Mouse (Mus musculus): ENCODE data around the gene Apold1. TPM values are rescaled to one million over a fixed set of nuclear protein-coding genes. Genes with fewer than 3 reads are reported as not detected.
A peak's percentile ranks its signal among the peaks of the same experiment; 100 is the strongest.

Gene Apold1
- total and polyA plus RNA-seq, 3 experiments = 2.0 to 4.7 (median 3.9) TPM

DNA sequence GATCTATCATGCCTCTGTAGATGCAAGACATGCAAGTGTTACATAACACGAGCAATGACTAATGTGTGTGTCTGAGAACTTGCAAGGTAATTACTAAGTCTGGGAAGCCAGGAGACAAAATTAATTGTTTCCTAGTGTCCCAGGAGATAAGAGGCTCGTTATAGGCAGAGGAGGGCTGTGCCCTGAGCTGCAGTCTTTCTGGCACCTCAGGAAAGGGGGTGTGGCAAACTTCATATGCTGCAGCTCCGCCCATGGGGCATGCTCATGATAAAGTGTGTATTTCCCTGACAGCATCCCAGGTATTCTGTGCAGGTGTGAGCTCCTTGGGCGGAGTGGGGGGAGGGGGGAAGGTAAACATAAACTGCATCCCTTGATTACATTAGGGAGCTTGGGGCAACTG lies 9.4 kb upstream of the Apold1 start:
- DNase-seq = no peak

DNA sequence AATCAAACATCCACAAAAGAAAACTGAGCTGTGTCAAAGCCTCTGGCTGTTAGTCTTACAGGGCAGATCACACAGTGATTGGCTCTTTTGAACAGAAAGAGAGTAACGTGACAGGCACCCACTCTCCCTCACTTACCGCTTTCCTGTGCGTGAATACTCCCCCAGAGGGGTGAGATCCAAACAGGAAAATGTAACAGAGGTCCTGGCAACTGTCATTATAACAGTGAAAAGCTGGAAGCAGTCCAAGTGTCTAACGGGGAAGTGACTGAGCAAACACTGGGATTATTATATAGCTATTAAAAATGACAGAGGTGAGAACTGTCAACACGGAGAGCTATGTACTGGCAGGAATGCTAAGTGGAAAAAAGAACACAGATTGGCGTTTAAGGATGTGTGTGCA lies 4.9 kb upstream of the Apold1 start:
- DNase-seq = no peak

DNA sequence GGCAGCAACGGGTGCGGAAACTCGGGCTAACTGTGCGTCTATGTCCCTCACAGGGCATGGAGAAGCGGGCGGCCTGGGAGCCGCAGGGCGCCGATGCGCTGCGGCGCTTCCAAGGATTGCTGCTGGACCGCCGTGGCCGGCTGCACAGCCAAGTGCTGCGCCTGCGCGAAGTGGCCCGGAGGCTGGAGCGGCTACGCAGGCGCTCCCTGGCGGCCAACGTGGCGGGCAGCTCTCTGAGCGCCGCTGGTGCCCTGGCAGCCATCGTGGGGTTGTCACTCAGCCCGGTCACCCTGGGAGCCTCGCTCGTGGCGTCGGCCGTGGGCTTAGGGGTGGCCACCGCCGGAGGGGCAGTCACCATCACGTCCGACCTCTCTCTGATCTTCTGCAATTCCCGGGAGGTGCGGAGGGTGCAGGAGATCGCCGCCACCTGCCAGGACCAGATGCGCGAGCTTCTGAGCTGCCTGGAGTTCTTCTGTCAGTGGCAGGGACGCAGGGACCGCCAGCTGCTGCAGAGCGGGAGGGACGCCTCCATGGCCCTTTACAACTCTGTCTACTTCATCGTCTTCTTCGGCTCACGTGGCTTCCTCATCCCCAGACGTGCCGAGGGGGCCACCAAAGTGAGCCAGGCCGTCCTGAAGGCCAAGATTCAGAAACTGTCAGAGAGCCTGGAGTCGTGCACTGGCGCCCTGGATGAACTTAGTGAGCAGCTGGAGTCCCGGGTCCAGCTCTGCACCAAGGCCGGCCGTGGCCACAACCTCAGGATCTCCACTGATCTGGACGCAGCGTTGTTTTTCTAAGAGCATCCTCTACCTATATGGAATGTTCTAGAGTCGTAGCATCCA lies 2.2 kb downstream of the Apold1 start:
- peak; percentile 94 for DNase-seq

DNA sequence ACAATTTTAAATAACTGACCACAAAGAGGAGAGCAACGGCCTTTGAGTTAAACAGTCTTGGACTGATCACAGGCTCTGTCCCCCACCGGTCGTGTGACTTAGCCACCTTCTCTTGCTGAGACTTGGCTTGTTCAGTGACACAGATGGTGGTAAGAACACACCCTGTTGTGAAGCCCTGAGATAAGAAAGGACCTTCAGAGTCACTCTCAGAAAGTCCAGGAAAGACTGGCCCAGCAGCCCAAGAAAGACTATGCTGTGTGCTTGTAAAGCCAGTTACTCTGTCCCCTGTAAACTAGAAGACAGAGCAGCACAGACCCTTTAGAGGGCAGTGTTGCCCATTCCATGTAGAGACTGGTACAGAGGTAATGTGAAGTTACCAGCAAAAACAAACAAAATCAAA lies 3.2 kb downstream of the Apold1 start:
- DNase-seq = peak; percentile 15

DNA sequence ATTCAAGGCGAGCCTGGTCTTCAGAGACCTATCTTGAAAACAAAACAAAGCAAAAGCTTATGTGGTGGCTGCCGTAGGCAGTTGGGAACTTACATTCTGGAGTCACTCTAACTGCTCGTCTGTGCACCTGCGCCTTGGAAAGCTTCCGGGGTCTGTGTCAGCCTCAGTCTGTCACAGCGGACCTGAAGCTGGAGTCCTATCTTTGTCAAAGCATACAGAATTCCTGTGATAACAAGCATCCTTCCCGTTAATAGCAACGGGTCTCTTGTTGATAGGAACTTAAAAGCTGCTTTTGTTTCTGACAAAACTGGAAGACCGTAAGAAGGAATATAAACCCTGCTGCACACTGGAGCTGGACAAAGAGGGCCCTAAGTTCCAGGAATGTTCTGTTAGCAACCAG lies 6.9 kb downstream of the Apold1 start:
- DNase-seq = no peak

DNA sequence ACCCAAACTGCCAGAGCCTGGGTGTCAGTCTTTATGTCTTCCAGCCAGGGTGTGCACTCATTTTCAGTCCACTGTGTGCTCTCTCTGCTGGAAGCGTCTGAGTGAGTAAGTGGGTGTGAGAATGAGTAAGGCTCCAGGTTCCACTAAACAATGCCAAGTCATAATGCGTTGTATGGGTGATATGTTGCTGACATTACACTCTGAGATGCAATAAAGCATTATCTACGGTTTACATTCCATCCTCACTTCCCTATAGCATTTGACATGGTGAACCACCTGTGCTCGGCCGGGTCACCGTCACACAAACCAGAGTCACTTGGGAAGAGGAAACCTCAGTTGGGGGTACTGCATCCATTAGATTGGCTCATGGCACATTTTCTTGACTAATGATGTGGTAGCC lies 9.2 kb downstream of the Apold1 start:
- DNase-seq = no peak

DNA sequence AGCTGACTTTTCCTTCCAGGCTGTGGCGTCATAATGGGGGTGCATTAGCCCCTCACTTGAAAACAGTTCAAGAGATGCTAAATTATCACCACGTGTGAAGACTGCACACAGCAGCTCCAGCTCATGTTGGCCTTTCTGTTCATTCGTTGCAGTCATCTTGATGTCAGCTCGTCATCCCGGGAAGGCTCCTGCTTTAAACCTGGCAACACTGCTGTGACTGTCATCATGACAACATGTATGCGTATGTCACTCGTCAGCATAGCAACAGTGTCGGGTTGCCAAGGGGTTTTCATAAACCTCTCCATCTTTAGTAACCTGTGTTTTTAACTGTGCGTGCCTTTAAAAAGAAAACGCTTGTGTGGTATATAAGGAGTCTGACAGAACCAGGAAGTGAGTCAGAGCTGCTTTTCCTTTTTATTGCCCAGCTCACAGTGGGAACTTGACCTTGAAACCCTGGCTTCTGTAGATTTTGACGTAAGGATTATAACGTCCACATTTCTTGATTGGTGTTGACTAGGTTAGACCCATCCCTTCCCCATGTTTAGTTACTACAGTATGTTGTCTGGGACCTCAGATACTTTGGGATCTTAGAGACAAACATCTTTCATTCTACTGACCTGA lies 12.6 kb downstream of the Apold1 start:
- DNase-seq = no peak

DNA sequence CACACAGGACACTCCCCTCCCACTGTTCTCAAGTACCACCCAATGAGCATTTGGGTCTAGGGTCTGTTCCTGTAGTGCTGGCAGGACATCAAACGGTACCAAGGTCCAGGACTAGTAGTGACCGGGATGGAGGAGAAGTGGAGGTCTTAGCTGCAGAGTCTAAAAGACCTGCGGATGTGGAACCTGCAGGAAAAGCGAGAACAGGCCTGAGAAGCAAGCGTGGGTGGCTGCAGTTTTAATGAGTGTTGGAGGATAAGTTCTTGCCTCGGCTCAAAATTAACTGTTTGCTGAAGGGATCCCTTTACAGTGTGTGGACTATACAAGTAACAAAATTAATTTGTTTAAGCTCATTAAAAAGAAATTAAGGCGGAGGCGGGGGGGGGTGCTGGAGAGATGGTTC lies 13.5 kb downstream of the Apold1 start:
- DNase-seq = no peak

DNA sequence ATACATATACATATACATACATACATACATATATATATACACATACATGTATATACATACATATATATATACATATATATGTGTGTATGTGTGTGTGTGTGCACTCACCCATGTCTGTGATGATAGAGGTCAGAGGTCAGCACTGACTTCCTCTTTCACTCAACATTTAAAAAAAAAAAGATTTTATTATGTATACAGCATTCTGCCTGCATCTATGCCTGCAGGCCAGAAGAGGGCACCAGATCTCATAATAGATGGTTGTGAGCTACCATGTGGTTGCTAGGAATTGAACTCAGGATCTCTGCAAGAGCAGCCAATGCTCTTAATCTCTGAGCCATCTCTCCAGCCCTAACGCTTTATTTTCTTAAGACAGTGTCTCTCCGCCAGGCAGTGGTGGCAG lies 15.4 kb downstream of the Apold1 start:
- no peak for DNase-seq

DNA sequence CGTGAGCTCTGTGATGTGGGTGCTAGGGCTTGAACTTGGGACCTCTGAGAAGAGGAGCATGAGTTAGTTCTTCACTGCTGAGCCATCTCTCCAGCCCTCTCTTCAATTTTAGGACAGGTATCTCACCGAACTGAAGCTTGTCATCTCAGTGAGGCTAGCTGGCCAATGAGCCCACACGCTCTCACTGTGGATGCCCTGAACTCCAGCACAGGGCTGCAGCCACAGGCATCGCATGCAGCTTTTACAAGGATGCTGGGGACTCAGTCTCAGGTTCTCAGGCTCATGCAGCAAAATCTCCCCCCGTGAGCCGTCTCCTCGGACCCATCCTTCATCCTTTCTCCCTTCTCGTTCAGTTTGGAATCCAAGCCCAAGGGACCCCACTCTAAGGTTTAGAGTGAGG lies 16.6 kb downstream of the Apold1 start:
- DNase-seq = no peak

DNA sequence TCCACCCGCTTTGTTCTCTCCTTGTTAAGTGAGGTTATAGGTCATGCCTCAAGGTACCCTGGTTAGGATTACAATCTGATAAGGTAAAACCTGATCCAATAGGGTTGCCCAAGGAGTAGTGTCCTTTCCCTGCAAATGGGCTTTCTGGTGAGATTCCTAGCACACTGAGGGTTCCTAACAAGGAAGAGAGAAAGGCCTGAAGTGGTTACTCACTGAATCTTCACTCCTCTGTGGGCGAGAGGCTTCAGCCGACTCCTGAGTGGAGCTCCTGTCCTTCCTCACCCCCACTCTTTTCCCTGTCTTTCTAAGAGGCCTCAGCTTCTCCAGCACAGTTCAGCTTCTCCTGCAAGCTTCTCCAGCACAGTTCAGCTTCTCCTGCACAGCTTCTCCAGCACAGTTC lies 17.3 kb downstream of the Apold1 start:
- DNase-seq = no peak

DNA sequence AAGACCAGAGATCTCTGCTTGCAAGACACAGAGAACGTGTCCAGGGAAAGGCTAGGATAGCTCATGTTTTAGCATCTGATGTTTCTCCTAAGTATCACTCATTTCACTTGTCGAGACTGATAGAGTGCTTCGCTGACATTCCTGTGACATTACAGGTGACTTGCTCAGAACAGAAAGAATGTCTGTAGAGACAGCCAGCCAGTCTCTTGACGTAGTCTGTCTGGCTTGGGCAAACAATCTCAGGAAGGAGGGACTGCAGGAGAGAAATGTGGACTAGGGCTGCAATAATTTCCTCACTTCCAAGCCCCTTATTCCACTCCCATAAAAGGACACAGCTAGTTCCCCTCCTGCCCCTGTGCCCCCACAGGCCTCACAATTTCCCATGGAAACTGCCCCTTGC lies 18.8 kb downstream of the Apold1 start:
- no peak for DNase-seq

DNA sequence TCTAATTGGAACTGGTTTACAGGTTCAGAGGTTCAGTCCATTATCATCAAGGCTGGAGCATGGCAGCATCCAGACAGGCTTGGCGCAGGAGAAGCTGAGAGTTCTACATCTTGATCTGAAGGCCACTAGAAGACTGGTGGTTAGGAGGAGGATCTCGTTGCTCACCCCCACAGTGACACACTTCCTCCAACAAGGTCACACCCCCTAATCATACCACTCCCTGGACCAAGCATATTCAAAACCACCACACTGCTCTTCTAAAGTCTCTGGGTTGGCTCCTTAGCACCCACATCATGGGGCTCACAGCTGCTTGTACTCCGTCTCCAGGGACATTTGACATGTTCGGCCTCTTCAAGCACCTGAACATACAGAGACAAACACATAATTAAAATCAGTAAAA lies 20.5 kb downstream of the Apold1 start:
- DNase-seq = no peak

DNA sequence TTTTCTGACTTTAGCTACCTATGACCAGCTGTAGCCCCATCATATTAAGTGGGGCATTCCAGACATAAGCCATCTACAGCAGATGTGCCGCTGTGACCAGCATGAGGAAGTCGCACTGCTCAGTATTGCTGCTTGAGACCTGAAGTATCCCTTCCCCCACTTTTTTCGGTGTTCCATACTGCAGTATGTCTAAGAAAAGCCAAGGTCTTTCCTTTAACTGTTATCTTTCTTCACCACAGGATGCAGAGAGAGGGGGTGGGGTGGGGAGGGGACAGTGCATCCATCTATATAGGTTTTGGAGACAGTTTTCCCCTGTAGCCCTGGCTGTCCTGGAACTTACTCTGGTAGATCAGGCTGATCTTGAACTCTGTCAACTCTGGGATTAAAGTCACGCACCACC lies 24.9 kb downstream of the Apold1 start:
- no peak for DNase-seq

DNA sequence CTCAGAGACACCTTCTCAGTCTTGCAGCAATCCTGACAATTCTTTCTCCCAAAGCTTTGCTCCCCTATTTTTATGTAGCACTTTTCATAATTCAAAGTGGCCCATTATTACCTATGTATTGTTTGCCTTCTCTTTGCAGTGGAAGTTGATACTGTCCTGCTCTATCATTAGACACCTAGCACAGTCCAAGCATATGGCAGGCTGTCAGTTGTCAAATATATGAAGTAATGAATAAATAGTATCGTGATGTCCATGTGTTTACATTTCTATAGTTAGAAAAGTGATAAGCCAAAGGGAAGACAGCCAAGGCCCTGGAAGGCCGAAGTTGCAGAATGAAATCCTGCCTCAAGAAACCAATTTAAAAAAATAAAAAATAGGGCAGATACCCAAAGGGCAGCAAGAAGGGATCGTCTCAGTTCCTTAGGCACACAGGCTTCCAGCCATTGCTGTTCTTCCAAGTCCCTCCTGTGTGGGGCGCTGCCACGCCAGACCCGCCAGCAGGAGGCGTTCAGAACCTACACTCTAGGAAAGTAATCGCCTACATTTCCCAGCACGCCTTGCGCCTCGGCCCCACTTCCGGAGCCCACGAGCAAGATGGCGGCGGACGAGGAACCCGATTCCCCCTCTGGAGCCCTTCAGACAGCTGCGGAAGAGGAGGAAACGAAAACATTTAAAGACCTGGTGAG lies 29.7 kb downstream of the Apold1 start, which contains the start of gene Ddx47:
Gene Ddx47, plus strand, starts transcription at position 565 of the 686 bp plus-strand sequence.
- peak; percentile 95 for DNase-seq

DNA sequence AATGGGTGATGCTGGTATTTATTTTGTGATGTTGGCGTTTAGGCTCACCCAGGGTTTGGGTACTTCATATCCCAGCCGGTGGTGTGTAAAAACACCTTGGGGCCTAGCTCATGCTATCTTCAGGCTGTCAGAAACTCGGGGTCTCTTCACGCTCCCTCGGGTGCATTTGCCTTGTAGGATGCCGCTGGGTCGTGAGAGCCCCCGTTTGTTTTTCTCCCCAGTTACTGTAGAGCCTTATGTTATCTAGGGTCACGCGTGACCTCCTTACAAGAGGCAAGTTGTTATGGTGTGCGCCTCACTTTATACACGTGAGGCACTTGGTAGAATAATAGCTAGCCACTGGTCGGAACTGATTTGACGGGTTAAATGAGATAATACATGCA lies 30.2 kb downstream of the Apold1 start:
- no peak for DNase-seq

DNA sequence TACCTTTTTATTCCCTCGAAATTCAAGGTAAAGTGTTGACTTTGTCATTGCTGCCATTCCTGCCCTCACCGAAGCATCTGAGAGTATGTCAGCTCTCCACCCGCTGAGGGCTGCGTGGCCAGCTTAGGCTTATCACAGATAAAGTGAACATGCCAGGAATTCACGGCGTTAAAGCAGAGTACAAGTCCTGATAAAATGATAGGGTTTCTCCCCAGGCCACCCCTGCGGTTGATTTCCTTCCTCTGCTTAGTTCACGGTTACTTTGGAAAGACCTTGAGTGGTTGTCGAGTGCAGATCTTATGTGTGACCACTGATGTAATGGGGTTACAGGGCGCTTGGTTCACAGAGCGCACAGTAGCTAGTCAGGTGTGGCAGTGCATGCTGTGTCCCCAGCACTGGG lies 35.7 kb downstream of the Apold1 start:
- DNase-seq = no peak

DNA sequence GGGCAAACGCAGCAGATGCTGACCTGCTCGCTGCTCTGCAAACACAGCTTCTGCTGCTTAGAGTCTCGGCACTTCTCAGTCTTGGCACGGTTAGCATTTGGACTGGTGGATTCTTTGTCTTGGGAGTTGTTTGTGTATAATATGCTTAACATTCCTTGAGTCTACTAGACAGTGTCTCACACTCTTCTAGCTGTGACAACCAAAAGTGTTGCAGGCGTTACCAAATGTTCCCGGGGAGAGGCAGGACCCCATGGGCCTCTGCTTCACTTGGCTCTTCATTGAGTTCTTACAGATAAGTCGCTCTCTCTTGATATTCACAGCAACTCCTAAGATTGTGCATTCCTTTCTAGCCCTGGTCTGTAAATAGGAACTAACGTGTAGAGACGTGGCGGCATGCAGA lies 38.0 kb downstream of the Apold1 start:
- DNase-seq = no peak

DNA sequence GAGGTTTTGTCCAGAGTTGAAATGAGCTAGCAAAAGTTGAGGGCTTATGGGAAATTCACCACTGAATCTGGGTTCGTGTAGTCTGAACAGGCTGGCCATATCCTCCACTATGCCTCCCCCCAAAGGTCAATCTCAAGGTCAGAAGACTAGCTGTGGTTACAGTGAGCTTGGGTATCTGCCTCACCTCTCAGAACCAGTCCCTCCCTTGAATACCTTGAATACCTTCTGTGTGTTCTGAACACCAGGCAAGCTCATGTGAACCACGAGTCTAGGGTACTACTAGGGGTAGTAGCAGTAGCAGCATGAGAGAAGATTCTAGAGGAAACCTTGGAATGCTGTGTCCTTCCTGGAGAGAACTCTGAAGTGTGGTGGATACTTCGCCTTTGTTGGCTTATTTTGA lies 40.1 kb downstream of the Apold1 start:
- DNase-seq = no peak

DNA sequence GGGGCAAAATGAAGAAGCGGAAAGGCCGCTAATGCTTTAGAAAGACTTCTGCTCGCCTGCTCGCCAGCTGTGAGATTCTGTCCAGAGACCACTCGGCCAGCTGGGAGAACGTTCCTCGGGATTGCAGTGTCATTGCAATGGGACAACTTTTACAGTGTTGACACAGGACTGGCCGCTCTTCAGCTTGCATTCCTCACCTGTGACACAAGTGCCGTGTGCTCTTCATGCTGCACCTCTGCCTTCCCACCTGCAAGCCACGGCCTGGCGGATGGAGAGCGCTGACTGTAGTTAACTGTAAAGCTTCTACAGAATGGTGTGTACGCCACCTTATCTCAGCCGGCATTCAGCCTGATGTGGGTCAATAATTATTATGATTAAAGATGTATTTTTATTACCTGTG lies 41.9 kb downstream of the Apold1 start:
- DNase-seq = no peak

DNA sequence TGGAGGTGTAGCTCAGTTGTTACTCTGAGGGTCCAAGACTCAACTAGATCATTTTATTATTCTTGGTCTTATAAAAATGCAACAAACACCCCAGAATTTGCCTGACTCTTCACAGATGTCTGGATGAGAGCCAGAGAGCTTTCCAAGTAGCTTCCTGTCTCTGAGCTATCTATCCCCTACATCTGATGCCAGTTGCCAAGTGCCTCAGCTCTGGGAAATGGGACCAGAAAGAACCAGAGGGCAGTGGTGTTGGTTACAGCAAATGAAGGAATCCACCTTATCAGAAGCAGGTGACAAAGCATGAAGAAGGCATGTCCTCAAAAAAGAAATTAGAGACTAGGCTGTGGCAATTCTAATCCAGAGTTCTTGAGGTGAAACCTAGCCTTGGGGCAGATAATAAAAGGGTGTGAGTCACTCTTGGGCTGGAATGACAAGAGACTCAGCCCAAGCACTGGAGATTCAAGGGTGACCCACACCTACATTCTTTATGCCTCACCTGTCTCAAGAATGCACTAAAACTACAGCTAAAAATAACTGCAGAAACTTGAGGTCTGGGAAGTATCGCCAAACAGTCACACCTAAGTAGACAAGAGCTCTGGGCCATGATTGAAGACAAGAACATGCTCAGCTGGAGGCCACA lies 43.4 kb downstream of the Apold1 start:
- no peak for DNase-seq

DNA sequence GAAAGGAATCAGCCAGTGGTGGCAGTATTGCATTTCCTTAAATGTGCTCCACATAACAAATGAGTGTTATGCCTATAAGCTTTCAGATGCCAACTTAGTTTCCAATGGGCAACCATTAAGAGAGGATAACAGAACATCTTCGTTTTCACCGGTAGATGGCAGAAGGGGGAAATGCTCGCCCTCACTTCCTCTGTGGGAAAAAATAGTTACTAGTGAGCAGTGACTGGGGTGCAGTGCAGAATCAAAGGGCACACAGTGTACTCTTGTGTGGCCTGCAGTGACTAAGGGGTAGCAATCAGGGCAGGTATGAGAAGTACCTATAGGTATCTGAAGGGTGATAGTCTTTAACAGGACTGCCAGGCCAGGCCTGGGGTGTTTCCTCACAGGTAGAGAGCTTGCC lies 44.7 kb downstream of the Apold1 start:
- peak; percentile 33 for DNase-seq

DNA sequence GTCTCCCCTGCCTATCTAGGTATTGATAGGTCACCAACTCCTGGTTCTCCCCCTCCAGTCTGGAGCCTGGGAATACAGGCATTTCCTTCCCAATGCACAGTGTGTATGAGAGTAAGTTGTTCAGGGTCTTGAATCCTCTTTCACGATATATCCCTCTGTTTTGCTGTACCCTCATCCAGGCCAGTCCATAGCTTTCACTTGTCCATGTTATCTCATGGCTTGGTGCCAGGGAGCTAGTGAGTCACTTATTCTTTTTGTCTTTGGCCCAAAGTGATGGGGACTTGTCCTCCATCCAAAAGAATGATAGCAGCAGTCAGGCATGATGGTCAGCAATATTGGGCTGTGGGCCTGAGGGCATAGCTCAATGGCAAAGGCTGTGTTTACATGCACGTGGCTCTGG lies 45.2 kb downstream of the Apold1 start:
- peak; percentile 67 for DNase-seq
